Mouse (Mus musculus) spleen, adult 2 months (tissue): ENCODE measurements around the gene Pcdh15. TPM values are rescaled to one million over a fixed set of nuclear protein-coding genes. Genes with fewer than 3 reads are reported as not detected.

Source experiments
- DNase-seq, 2 experiments: peaks; one replicate each; pipeline versions ENCODE4 v3.0.0 to v3.0.0-alpha.2; 2012 to 2021; ENCODE audit warnings: low spot score in 2 of 2, low read depth in 1 of 2
- H3K27ac ChIP-seq: fragments of 200-500 bp; 2 replicates; pipeline ENCODE4 v1.5.1; 2012; ENCODE audit warnings: low read length, inconsistent platforms; ENCODE audit not compliant: insufficient read depth
- H3K27me3 ChIP-seq: fragments of 200-500 bp; 2 replicates; pipeline ENCODE4 v1.6.1; 2012; ENCODE audit warnings: mild to moderate bottlenecking, moderate library complexity, low read length, inconsistent platforms; ENCODE audit not compliant: control insufficient read depth, insufficient read depth
- H3K36me3 ChIP-seq: fragments of 200-500 bp; 2 replicates; pipeline ENCODE4 v1.6.1; 2012; ENCODE audit warnings: mild to moderate bottlenecking, low read length, inconsistent platforms; ENCODE audit not compliant: control insufficient read depth, insufficient read depth
- H3K4me1 ChIP-seq: fragments of 200-500 bp; 2 replicates; pipeline ENCODE4 v1.6.1; 2011; ENCODE audit warnings: inconsistent platforms; ENCODE audit not compliant: control insufficient read depth, insufficient read depth, insufficient read length
- H3K4me3 ChIP-seq: fragments of 200-500 bp; 2 replicates; pipeline ENCODE4 v1.5.1; 2011; ENCODE audit warnings: mild to moderate bottlenecking, inconsistent platforms; ENCODE audit not compliant: insufficient read depth, insufficient read length; ENCODE audit errors: extremely low read depth
- CTCF ChIP-seq: fragments of 200-500 bp; IDR thresholded peaks from 2 replicates; pipeline ENCODE4 v1.5.1; 2011; ENCODE audit warnings: mild to moderate bottlenecking, inconsistent platforms; ENCODE audit not compliant: insufficient read depth, insufficient read length, insufficient replicate concordance; ENCODE audit errors: extremely low read depth
- POLR2A ChIP-seq: fragments of 200-500 bp; IDR thresholded peaks from 2 replicates; pipeline ENCODE4 v1.6.1; 2011; ENCODE audit warnings: low read depth, low read length, inconsistent platforms
- WGBS: fragments of 180-500 bp; shearing (Covaris S2); methylation state at CpG from one replicate; pipeline ENCODE4 v1.1.7; 2018; 5-methylcytosine and 5-hydroxymethylcytosine counted together
- polyA plus RNA-seq: library from polyadenylated mRNA; depleted of rRNA; stranded (reverse); fragments of >200 nt; gene quantifications from 2 replicates; pipeline ENCODE4 v1.2.3, GENCODE M21; 2012

Gene Pcdh15
- polyA plus RNA-seq, 1 experiment = 0.51 TPM

GRCm38 (mm10) chr10:73823214-73823613 lies 724.1 kb downstream of the Pcdh15 start:
- DNase-seq = no peak
- no peaks in the 10 kb centered on the region for H3K27me3 ChIP-seq
- no peak overlapping the region for H3K27ac ChIP-seq
- no peaks in the 10 kb centered on the region for H3K4me1 ChIP-seq
- TF ChIP-seq CTCF = no peak
- TF ChIP-seq POLR2A = no peak
- no peak overlapping the region for H3K4me3 ChIP-seq
- 75% methylated on average over 4 of the region's 4 CpGs for WGBS
- H3K36me3 ChIP-seq = no peaks in the 10 kb centered on the region

GRCm38 (mm10) chr10:73826354-73826753 lies 727.2 kb downstream of the Pcdh15 start:
- H3K4me1 ChIP-seq = no peaks in the 10 kb centered on the region
- 80% methylated on average over 8 of the region's 8 CpGs for WGBS
- H3K27ac ChIP-seq = no peak overlapping the region
- no peaks in the 10 kb centered on the region for H3K36me3 ChIP-seq
- H3K27me3 ChIP-seq = no peaks in the 10 kb centered on the region
- no peak for DNase-seq
- TF ChIP-seq CTCF (no peak), POLR2A (no peak)
- no peak overlapping the region for H3K4me3 ChIP-seq

- no peak for TF ChIP-seq POLR2A
- TF ChIP-seq CTCF = no peak
- H3K36me3 ChIP-seq = no peaks in the 10 kb centered on the region
- no peak for DNase-seq
- 75% methylated on average over 2 of the region's 2 CpGs for WGBS
- no peak overlapping the region for H3K27ac ChIP-seq
- H3K4me1 ChIP-seq = no peaks in the 10 kb centered on the region
- H3K4me3 ChIP-seq = no peak overlapping the region
- H3K27me3 ChIP-seq = no peaks in the 10 kb centered on the region
These were observed 729.6 kb downstream of the Pcdh15 start for GRCm38 (mm10) chr10:73828781-73829180.

GRCm38 (mm10) chr10:73844998-73845397 lies 745.9 kb downstream of the Pcdh15 start:
- H3K4me1 ChIP-seq = no peaks in the 10 kb centered on the region
- TF ChIP-seq CTCF = no peak
- TF ChIP-seq POLR2A = no peak
- H3K4me3 ChIP-seq = no peak overlapping the region
- H3K27ac ChIP-seq = no peak overlapping the region
- DNase-seq = no peak
- 78% methylated on average over 3 of the region's 3 CpGs for WGBS
- H3K27me3 ChIP-seq = no peaks in the 10 kb centered on the region
- H3K36me3 ChIP-seq = no peaks in the 10 kb centered on the region

- TF ChIP-seq CTCF (no peak), POLR2A (no peak)
- Histone ChIP-seq H3K27me3 (no peaks in the 10 kb centered on the region), H3K4me1 (no peaks in the 10 kb centered on the region), H3K36me3 (no peaks in the 10 kb centered on the region), H3K27ac (no peak overlapping the region), H3K4me3 (no peak overlapping the region)
- DNase-seq = no peak
- WGBS = 77% methylated on average over 4 of the region's 4 CpGs
These were observed 763.0 kb downstream of the Pcdh15 start for GRCm38 (mm10) chr10:73862181-73862580.

- TF ChIP-seq CTCF = no peak
- TF ChIP-seq POLR2A = no peak
- WGBS = 80% methylated on average over 5 of the region's 5 CpGs
These were observed 779.0 kb downstream of the Pcdh15 start for GRCm38 (mm10) chr10:73878055-73878728.

GRCm38 (mm10) chr10:73878729-73879067 lies 779.6 kb downstream of the Pcdh15 start:
- no peak for TF ChIP-seq CTCF
- no peak for TF ChIP-seq POLR2A
- no peaks in the 10 kb centered on the region for H3K27me3 ChIP-seq
- 77% methylated on average over 4 of the region's 4 CpGs for WGBS
- H3K4me1 ChIP-seq = no peaks in the 10 kb centered on the region
- H3K36me3 ChIP-seq = no peaks in the 10 kb centered on the region
- DNase-seq = no peak
- H3K27ac ChIP-seq = no peak overlapping the region
- no peak overlapping the region for H3K4me3 ChIP-seq

More at GRCm38 (mm10) chr10:73878055-73878728, 779.0 kb downstream of the Pcdh15 start:
- DNase-seq = no peak
- Histone ChIP-seq H3K27ac (no peak overlapping the region), H3K4me3 (no peak overlapping the region), H3K27me3 (no peaks in the 10 kb centered on the region), H3K4me1 (no peaks in the 10 kb centered on the region), H3K36me3 (no peaks in the 10 kb centered on the region)
